Mouse (Mus musculus): Measurements from ENCODE around the gene Gpr158. TPM values are rescaled to one million over a fixed set of nuclear protein-coding genes. Genes with fewer than 3 reads are reported as not detected.

Gene Gpr158
- polyA plus RNA-seq (2014; fragmentation: Nextera tagmentation; extraction: Ambion mirVana) = 0.61 and 0.63 TPM in 2 replicates

DNA sequence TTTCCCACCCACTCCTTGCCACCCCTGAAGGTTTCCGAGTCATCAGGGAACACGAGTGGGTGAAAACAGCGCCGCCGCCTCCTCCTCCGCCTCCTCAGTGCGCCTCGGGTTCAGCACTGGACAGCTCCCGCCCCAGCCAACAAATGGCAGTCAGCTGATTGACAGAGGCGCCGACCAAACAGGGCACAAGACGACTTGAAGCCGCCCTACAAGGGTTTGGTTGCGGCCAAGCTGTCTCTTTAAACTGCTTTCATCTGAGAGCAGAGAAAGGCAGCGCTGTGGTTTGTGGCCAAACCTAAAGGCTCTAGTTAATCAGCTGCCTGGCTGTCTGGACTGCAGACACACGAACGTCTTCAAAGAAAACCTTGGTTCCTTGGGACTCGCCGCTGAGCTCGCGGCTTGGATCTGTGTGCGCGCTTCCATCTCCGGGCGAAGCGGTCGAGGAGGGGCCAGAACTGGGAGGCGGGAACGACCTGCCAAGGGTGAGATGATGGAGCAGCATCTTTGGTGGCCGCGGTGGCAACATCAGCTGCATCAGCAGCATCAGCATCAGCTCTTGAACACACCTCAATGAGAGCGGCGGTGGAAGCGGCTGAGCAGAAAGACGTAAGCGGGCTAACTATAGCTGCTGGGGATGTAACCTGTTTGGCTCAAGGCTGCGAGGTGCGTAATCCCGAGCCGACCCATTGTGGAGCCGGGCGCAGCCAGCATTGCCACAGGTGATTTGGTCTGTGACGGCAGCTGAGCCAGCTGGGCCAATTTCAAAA, at the start of gene Gpr158:
Gpr158 (plus strand) TSS at position 198 of the 767 bp plus-strand sequence.
- Histone ChIP-seq H3K27me3 (ENCODE audit: control insufficient read depth, insufficient read depth, low read length) (peaks cover 15% of the 10 kb centered on the region), H3K4me3 (ENCODE audit: low read depth, low read length) (peak within 1 kb of the TSS; percentile 53), H3K9ac (ENCODE audit: low read length) (peak within 1 kb of the TSS; percentile 44; the same call in 1 of the 2 replicates), H3K36me3 (ENCODE audit: control insufficient read depth, insufficient read depth, low read length) (no peaks in the 10 kb centered on the region), H3K4me1 (ENCODE audit: control insufficient read depth, insufficient read depth, low read length) (no peaks in the 10 kb centered on the region), H3K4me2 (peak within 1 kb of the TSS; percentile 78), H3K9me3 (ENCODE audit: control insufficient read depth, low read length) (no peaks in the 10 kb centered on the region), H3K27ac (ENCODE audit: low read depth, low read length) (no peak within 1 kb of the TSS)
- DNase-seq (ENCODE audit: low spot score, missing footprints) (peak; percentile 98), ATAC-seq (ENCODE audit: low FRiP score) (peak; percentile 99)
- WGBS = 1% methylated on average over 43 of the region's 43 CpGs

GRCm38 (mm10) chr2:21343821-21344220, 23.5 kb upstream of the Gpr158 start:
- Histone ChIP-seq H3K36me3 (ENCODE audit: control insufficient read depth, insufficient read depth, low read length) (no peaks in the 10 kb centered on the region), H3K27me3 (ENCODE audit: control insufficient read depth, insufficient read depth, low read length) (no peaks in the 10 kb centered on the region), H3K4me2 (no peak overlapping the region), H3K4me3 (ENCODE audit: low read depth, low read length) (no peak overlapping the region), H3K4me1 (ENCODE audit: control insufficient read depth, insufficient read depth, low read length) (no peaks in the 10 kb centered on the region), H3K9me3 (ENCODE audit: control insufficient read depth, low read length) (no peaks in the 10 kb centered on the region), H3K9ac (ENCODE audit: low read length) (no peak overlapping the region), H3K27ac (ENCODE audit: low read depth, low read length) (no peak overlapping the region)
- no peak for ATAC-seq (ENCODE audit: low FRiP score)
- no peak for DNase-seq (ENCODE audit: low spot score, missing footprints)
- 82% methylated on average over 5 of the region's 5 CpGs for WGBS

DNA sequence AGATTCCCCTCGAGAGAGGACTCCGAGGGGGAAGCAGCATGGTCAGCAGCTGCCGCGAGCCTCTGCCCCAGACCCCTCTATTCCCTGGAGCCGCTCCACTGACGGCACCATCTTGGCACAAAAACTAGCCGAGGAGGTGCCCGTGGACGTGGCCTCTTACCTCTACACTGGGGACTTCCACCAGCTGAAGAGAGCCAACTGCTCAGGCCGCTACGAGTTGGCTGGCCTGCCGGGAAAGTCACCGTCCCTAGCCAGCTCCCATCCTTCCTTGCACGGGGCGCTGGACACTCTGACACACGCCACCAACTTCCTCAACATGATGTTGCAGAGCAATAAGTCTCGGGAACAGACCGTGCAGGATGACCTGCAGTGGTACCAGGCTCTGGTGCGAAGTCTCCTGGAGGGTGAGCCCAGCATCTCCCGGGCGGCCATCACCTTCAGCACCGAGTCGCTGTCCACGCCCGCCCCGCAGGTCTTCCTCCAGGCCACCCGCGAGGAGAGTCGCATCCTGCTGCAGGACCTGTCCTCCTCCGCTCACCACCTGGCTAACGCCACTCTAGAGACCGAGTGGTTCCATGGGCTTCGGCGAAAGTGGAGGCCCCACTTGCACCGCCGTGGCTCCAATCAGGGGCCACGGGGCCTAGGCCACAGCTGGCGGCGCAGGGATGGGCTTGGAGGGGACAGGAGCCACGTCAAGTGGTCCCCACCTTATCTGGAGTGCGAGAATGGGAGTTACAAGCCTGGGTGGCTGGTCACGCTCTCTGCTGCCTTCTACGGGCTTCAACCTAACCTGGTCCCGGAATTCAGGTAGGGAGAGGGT, 1.2 kb downstream of the Gpr158 start:
- peak overlapping the region; percentile 78 for H3K4me2 ChIP-seq
- H3K4me3 ChIP-seq (ENCODE audit: low read depth, low read length) = peak overlapping the region; percentile 53
- H3K27me3 ChIP-seq (ENCODE audit: control insufficient read depth, insufficient read depth, low read length) = peaks cover 15% of the 10 kb centered on the region
- no peak overlapping the region for H3K9ac ChIP-seq (ENCODE audit: low read length)
- H3K27ac ChIP-seq (ENCODE audit: low read depth, low read length) = no peak overlapping the region
- H3K4me1 ChIP-seq (ENCODE audit: control insufficient read depth, insufficient read depth, low read length) = no peaks in the 10 kb centered on the region
- no peaks in the 10 kb centered on the region for H3K9me3 ChIP-seq (ENCODE audit: control insufficient read depth, low read length)
- 14% methylated on average over 44 of the region's 44 CpGs for WGBS
- DNase-seq (ENCODE audit: low spot score, missing footprints) (peak; percentile 86), ATAC-seq (ENCODE audit: low FRiP score) (0 out of 2 replicates have a peak, but pooled peaks have one; percentile 5)
- no peaks in the 10 kb centered on the region for H3K36me3 ChIP-seq (ENCODE audit: control insufficient read depth, insufficient read depth, low read length)

- Histone ChIP-seq H3K4me1 (ENCODE audit: control insufficient read depth, insufficient read depth, low read length) (no peaks in the 10 kb centered on the region), H3K36me3 (ENCODE audit: control insufficient read depth, insufficient read depth, low read length) (no peaks in the 10 kb centered on the region), H3K9me3 (ENCODE audit: control insufficient read depth, low read length) (no peaks in the 10 kb centered on the region), H3K27ac (ENCODE audit: low read depth, low read length) (no peak overlapping the region), H3K27me3 (ENCODE audit: control insufficient read depth, insufficient read depth, low read length) (peaks cover 15% of the 10 kb centered on the region), H3K9ac (ENCODE audit: low read length) (no peak overlapping the region), H3K4me2 (no peak overlapping the region), H3K4me3 (ENCODE audit: low read depth, low read length) (no peak overlapping the region)
- WGBS = 50% methylated on average over 6 of the region's 6 CpGs
- no peak for ATAC-seq (ENCODE audit: low FRiP score)
- DNase-seq (ENCODE audit: low spot score, missing footprints) = no peak
These were observed 1.8 kb downstream of the Gpr158 start for GRCm38 (mm10) chr2:21369171-21369485.

- Histone ChIP-seq H3K4me2 (no peak overlapping the region), H3K4me1 (ENCODE audit: control insufficient read depth, insufficient read depth, low read length) (no peaks in the 10 kb centered on the region), H3K9me3 (ENCODE audit: control insufficient read depth, low read length) (no peaks in the 10 kb centered on the region), H3K27ac (ENCODE audit: low read depth, low read length) (no peak overlapping the region), H3K4me3 (ENCODE audit: low read depth, low read length) (no peak overlapping the region), H3K27me3 (ENCODE audit: control insufficient read depth, insufficient read depth, low read length) (peaks cover 15% of the 10 kb centered on the region), H3K36me3 (ENCODE audit: control insufficient read depth, insufficient read depth, low read length) (no peaks in the 10 kb centered on the region), H3K9ac (ENCODE audit: low read length) (no peak overlapping the region)
- DNase-seq (ENCODE audit: low spot score, missing footprints) (no peak), ATAC-seq (ENCODE audit: low FRiP score) (no peak)
- 78% methylated on average over 2 of the region's 2 CpGs for WGBS
These were observed 2.2 kb downstream of the Gpr158 start for GRCm38 (mm10) chr2:21369556-21369955.

DNA sequence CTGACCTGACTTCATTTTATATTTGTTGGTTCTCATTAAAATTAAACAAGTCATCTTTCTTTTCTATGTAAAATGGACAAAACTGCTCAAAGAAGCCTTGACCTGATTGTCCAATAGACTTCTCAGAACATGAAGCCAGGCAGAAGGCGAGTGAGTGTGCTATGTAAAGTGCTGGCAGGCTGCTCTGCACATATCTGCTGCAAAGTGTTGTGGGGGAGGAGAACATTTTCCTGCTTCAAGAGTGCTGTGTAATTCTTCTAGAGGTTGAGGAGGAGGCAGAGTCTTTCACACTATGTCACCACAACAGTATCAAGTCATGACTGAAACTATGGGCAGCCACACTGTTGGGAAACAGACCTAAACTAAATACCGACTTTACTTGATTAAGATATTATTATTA, 12.2 kb downstream of the Gpr158 start:
- no peaks in the 10 kb centered on the region for H3K27me3 ChIP-seq (ENCODE audit: control insufficient read depth, insufficient read depth, low read length)
- no peak overlapping the region for H3K4me3 ChIP-seq (ENCODE audit: low read depth, low read length)
- no peaks in the 10 kb centered on the region for H3K4me1 ChIP-seq (ENCODE audit: control insufficient read depth, insufficient read depth, low read length)
- H3K36me3 ChIP-seq (ENCODE audit: control insufficient read depth, insufficient read depth, low read length) = no peaks in the 10 kb centered on the region
- 94% methylated on average over 2 of the region's 2 CpGs for WGBS
- H3K9ac ChIP-seq (ENCODE audit: low read length) = no peak overlapping the region
- no peak for ATAC-seq (ENCODE audit: low FRiP score)
- DNase-seq (ENCODE audit: low spot score, missing footprints) = no peak
- no peak overlapping the region for H3K4me2 ChIP-seq
- H3K9me3 ChIP-seq (ENCODE audit: control insufficient read depth, low read length) = no peaks in the 10 kb centered on the region
- no peak overlapping the region for H3K27ac ChIP-seq (ENCODE audit: low read depth, low read length)

DNA sequence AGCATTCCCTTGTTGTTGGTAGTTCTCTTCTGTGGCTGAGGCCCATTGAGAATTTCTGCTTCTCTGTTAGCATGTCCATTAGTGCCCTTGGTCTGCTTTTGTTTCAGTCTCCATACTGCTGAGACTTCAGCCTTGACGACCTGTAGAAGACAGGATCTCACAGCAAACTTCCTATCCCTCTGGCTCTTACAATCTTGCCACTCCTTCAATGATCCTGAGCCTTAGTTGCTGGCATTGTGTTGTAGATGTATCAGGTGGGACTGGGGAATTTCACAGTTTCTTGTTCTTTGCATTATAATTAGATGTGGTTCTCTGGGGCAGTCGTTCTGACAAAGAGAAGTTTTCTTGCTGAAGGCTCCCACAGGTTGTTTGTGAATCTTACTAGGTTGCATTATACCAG, 25.4 kb downstream of the Gpr158 start:
- Histone ChIP-seq H3K4me3 (ENCODE audit: low read depth, low read length) (no peak overlapping the region), H3K9ac (ENCODE audit: low read length) (no peak overlapping the region), H3K27me3 (ENCODE audit: control insufficient read depth, insufficient read depth, low read length) (no peaks in the 10 kb centered on the region), H3K4me1 (ENCODE audit: control insufficient read depth, insufficient read depth, low read length) (no peaks in the 10 kb centered on the region), H3K36me3 (ENCODE audit: control insufficient read depth, insufficient read depth, low read length) (no peaks in the 10 kb centered on the region), H3K9me3 (ENCODE audit: control insufficient read depth, low read length) (no peaks in the 10 kb centered on the region), H3K27ac (ENCODE audit: low read depth, low read length) (no peak overlapping the region), H3K4me2 (no peak overlapping the region)
- no peak for DNase-seq (ENCODE audit: low spot score, missing footprints)
- 12% methylated on average over 2 of the region's 2 CpGs for WGBS
- ATAC-seq (ENCODE audit: low FRiP score) = no peak

- DNase-seq (ENCODE audit: low spot score, missing footprints) = no peak
- no peak for ATAC-seq (ENCODE audit: low FRiP score)
- no peak overlapping the region for H3K4me2 ChIP-seq
- H3K4me3 ChIP-seq (ENCODE audit: low read depth, low read length) = no peak overlapping the region
- no peak overlapping the region for H3K27ac ChIP-seq (ENCODE audit: low read depth, low read length)
- WGBS = 85% methylated on average over 12 of the region's 12 CpGs
- no peaks in the 10 kb centered on the region for H3K36me3 ChIP-seq (ENCODE audit: control insufficient read depth, insufficient read depth, low read length)
- no peaks in the 10 kb centered on the region for H3K9me3 ChIP-seq (ENCODE audit: control insufficient read depth, low read length)
- H3K27me3 ChIP-seq (ENCODE audit: control insufficient read depth, insufficient read depth, low read length) = no peaks in the 10 kb centered on the region
- no peak overlapping the region for H3K9ac ChIP-seq (ENCODE audit: low read length)
- H3K4me1 ChIP-seq (ENCODE audit: control insufficient read depth, insufficient read depth, low read length) = no peaks in the 10 kb centered on the region
These were observed 30.0 kb downstream of the Gpr158 start for GRCm38 (mm10) chr2:21397347-21397746.

DNA sequence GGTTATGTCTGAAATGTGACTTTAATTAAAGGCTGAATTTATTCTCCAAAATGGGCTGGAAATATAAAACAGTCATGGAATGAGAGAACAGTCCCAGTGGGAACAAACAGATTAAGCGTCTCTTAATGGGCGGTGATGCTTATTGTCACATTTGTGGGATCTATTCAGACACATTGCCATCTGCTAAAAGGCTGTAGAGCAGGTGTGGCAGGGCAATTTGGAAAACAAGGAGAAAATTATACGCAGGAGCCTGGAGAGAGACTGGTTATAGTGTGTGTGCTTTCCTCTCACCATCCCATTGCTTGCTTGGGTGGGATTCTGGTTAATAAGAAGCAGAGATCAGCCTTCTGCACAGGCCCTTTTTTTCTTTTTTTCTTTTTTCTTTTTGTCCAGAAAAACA, 32.3 kb downstream of the Gpr158 start:
- Histone ChIP-seq H3K4me1 (ENCODE audit: control insufficient read depth, insufficient read depth, low read length) (no peaks in the 10 kb centered on the region), H3K36me3 (ENCODE audit: control insufficient read depth, insufficient read depth, low read length) (no peaks in the 10 kb centered on the region), H3K4me2 (no peak overlapping the region), H3K27ac (ENCODE audit: low read depth, low read length) (no peak overlapping the region), H3K4me3 (ENCODE audit: low read depth, low read length) (no peak overlapping the region), H3K9me3 (ENCODE audit: control insufficient read depth, low read length) (no peaks in the 10 kb centered on the region), H3K9ac (ENCODE audit: low read length) (no peak overlapping the region), H3K27me3 (ENCODE audit: control insufficient read depth, insufficient read depth, low read length) (no peaks in the 10 kb centered on the region)
- ATAC-seq (ENCODE audit: low FRiP score) = no peak
- WGBS = 83% methylated on average over 3 of the region's 3 CpGs
- no peak for DNase-seq (ENCODE audit: low spot score, missing footprints)

Data from midbrain, embryonic 11.5 days (tissue).